Mouse (Mus musculus) hindbrain, embryonic 11.5 days (tissue): ENCODE measurements around the gene Rara. TPM values are rescaled to one million over a fixed set of nuclear protein-coding genes. Genes with fewer than 3 reads are reported as not detected.

Experiments used
- ATAC-seq: fragments of 200-750 bp; cut with Nextera tagmentation; 2 replicates; pipeline ENCODE4 v1.8.0; 2017; ENCODE audit warnings: mild to moderate bottlenecking, moderate TSS enrichment, moderate library complexity; ENCODE audit not compliant: low FRiP score
- DNase-seq: peaks from one replicate; pipeline ENCODE4 v3.0.0-alpha.2; 2015; ENCODE audit warnings: low spot score
- H3K27ac ChIP-seq: fragments of 300-500 bp; sonication (generic); 2 replicates; pipeline ENCODE4 v1.5.1; 2014; ENCODE audit warnings: mild to moderate bottlenecking, low read depth, low read length
- H3K27me3 ChIP-seq: fragments of 300-500 bp; sonication (generic); 2 replicates; pipeline ENCODE4 v1.6.1; 2014; ENCODE audit warnings: mild to moderate bottlenecking, low read length, moderate library complexity, mixed read lengths; ENCODE audit not compliant: control insufficient read depth, insufficient read depth
- H3K36me3 ChIP-seq: fragments of 300-500 bp; sonication (generic); 2 replicates; pipeline ENCODE4 v1.6.1; 2014; ENCODE audit warnings: mild to moderate bottlenecking, low read length, moderate library complexity, mixed read lengths; ENCODE audit not compliant: control insufficient read depth, insufficient read depth
- H3K4me1 ChIP-seq: fragments of 300-500 bp; sonication (generic); replicated peaks from 2 replicates; pipeline ENCODE4 v1.6.1; 2014; ENCODE audit warnings: low read length, mixed read lengths; ENCODE audit not compliant: control insufficient read depth, insufficient read depth
- H3K4me2 ChIP-seq: fragments of 300-500 bp; sonication (generic); replicated peaks from 2 replicates; pipeline ENCODE4 v1.6.1; 2014; ENCODE audit warnings: mild to moderate bottlenecking, low read depth, low read length
- H3K4me3 ChIP-seq: fragments of 300-500 bp; sonication (generic); 2 replicates; pipeline ENCODE4 v1.5.1; 2014; ENCODE audit warnings: low read depth, low read length
- H3K9ac ChIP-seq: fragments of 300-500 bp; sonication (generic); 2 replicates; pipeline ENCODE4 v1.6.1; 2014; ENCODE audit warnings: low read depth, low read length
- H3K9me3 ChIP-seq: fragments of 300-500 bp; sonication (generic); 2 replicates; pipeline ENCODE4 v1.6.1; 2016; ENCODE audit warnings: low read length; ENCODE audit not compliant: control insufficient read depth
- WGBS: fragments of 180-500 bp; shearing (Covaris S2); extraction: QIAGEN DNeasy Blood & Tissue Kit; methylation state at CpG from one replicate; pipeline ENCODE4 v1.1.7; 2014; 5-methylcytosine and 5-hydroxymethylcytosine counted together
- polyA plus RNA-seq: library from polyadenylated mRNA; unstranded; fragments of >200 nt; fragmentation: Nextera tagmentation; extraction: Ambion mirVana; gene quantifications from 2 replicates; pipeline ENCODE4 v1.2.1, GENCODE M21; 2014

Rara gene
- 48.3 and 51.2 TPM in 2 replicates for polyA plus RNA-seq

GRCm38 (mm10) chr11:98927438-98928076, at the start of gene Rara:
Gene Rara (plus strand): TSS chr11:98927818.
- peak within 1 kb of the TSS; percentile 82 for H3K9ac ChIP-seq
- H3K9me3 ChIP-seq: no peaks in the 10 kb centered on the region
- ATAC-seq: no peak
- no peaks in the 10 kb centered on the region for H3K27me3 ChIP-seq
- whole genome bisulfite sequencing: 10% methylated on average over 21 of the region's 21 CpGs
- H3K4me3 ChIP-seq: peak within 1 kb of the TSS; percentile 53
- H3K4me2 ChIP-seq: peak within 1 kb of the TSS; percentile 82
- peak within 1 kb of the TSS; percentile 66; the same call in 1 of the 2 replicates for H3K27ac ChIP-seq
- H3K36me3 ChIP-seq: no peaks in the 10 kb centered on the region
- H3K4me1 ChIP-seq: peaks cover 41% of the 10 kb centered on the region
- DNase-seq: peak; percentile 73

- 95% methylated on average over 3 of the region's 3 CpGs for WGBS
- no peaks in the 10 kb centered on the region; the same call in 1 of the 2 replicates for H3K4me1 ChIP-seq
Observed at GRCm38 (mm10) chr11:98887703-98888102, 39.9 kb upstream of the Rara start.

GRCm38 (mm10) chr11:98889077-98889476, 38.5 kb upstream of the Rara start:
- DNase-seq: no peak
- H3K9me3 ChIP-seq: no peaks in the 10 kb centered on the region
- H3K9ac ChIP-seq: no peak overlapping the region
- H3K4me2 ChIP-seq: no peak overlapping the region
- no peaks in the 10 kb centered on the region; the same call in 1 of the 2 replicates for H3K4me1 ChIP-seq
- ATAC-seq: no peak
- H3K36me3 ChIP-seq: peaks cover 11% of the 10 kb centered on the region
- H3K27ac ChIP-seq: no peak overlapping the region
- WGBS: 95% methylated on average over 4 of the region's 4 CpGs
- H3K4me3 ChIP-seq: no peak overlapping the region
- H3K27me3 ChIP-seq: no peaks in the 10 kb centered on the region

More at GRCm38 (mm10) chr11:98887703-98888102, 39.9 kb upstream of the Rara start:
- Histone ChIP-seq H3K9ac (no peak overlapping the region), H3K4me2 (no peak overlapping the region), H3K36me3 (0 out of 2 replicates have a peak, but pooled peaks cover 5% of the 10 kb centered on the region), H3K27me3 (no peaks in the 10 kb centered on the region), H3K4me3 (no peak overlapping the region), H3K9me3 (no peaks in the 10 kb centered on the region), H3K27ac (no peak overlapping the region)
- DNase-seq: no peak
- ATAC-seq: no peak

- no peak for DNase-seq
- H3K9ac ChIP-seq: no peak overlapping the region
- H3K4me2 ChIP-seq: no peak overlapping the region
- ATAC-seq: no peak
- no peak overlapping the region for H3K4me3 ChIP-seq
- WGBS: 94% methylated on average over 5 of the region's 5 CpGs
- no peaks in the 10 kb centered on the region for H3K9me3 ChIP-seq
- H3K4me1 ChIP-seq: no peaks in the 10 kb centered on the region; the same call in 1 of the 2 replicates
- peaks cover 11% of the 10 kb centered on the region for H3K36me3 ChIP-seq
- no peaks in the 10 kb centered on the region for H3K27me3 ChIP-seq
- no peak overlapping the region for H3K27ac ChIP-seq
Observed at GRCm38 (mm10) chr11:98889977-98890376, 37.6 kb upstream of the Rara start.

GRCm38 (mm10) chr11:98892426-98892825, 35.2 kb upstream of the Rara start:
- H3K4me3 ChIP-seq: no peak overlapping the region
- peaks cover 16% of the 10 kb centered on the region for H3K36me3 ChIP-seq
- ATAC-seq (no peak), DNase-seq (no peak)
- no peaks in the 10 kb centered on the region for H3K9me3 ChIP-seq
- 64% methylated on average over 5 of the region's 5 CpGs for WGBS
- H3K4me1 ChIP-seq: no peaks in the 10 kb centered on the region; the same call in 1 of the 2 replicates
- no peak overlapping the region for H3K9ac ChIP-seq
- H3K4me2 ChIP-seq: no peak overlapping the region
- H3K27ac ChIP-seq: no peak overlapping the region
- H3K27me3 ChIP-seq: no peaks in the 10 kb centered on the region

- Histone ChIP-seq H3K4me1 (peaks cover 6% of the 10 kb centered on the region; the same call in 1 of the 2 replicates), H3K36me3 (peaks cover 13% of the 10 kb centered on the region), H3K4me3 (no peak overlapping the region), H3K9me3 (no peaks in the 10 kb centered on the region), H3K27me3 (no peaks in the 10 kb centered on the region), H3K4me2 (no peak overlapping the region), H3K27ac (no peak overlapping the region), H3K9ac (no peak overlapping the region)
- ATAC-seq (no peak), DNase-seq (no peak)
- 87% methylated on average over 12 of the region's 12 CpGs for WGBS
Observed at GRCm38 (mm10) chr11:98900529-98901125, 27.0 kb upstream of the Rara start.

GRCm38 (mm10) chr11:98902621-98903245, 24.9 kb upstream of the Rara start:
- Histone ChIP-seq H3K27ac (peak overlapping the region; percentile 8; the same call in 1 of the 2 replicates), H3K36me3 (peaks cover 9% of the 10 kb centered on the region), H3K4me3 (no peak overlapping the region), H3K9me3 (no peaks in the 10 kb centered on the region), H3K9ac (0 out of 2 replicates have a peak overlapping the region, but pooled peaks have one; percentile 15), H3K27me3 (no peaks in the 10 kb centered on the region), H3K4me2 (0 out of 2 replicates have a peak overlapping the region, but pooled peaks have one; percentile 7), H3K4me1 (peaks cover 6% of the 10 kb centered on the region; the same call in 1 of the 2 replicates)
- ATAC-seq (no peak), DNase-seq (peak; percentile 47)
- WGBS: 5% methylated on average over 10 of the region's 10 CpGs

GRCm38 (mm10) chr11:98904577-98904976, 23.0 kb upstream of the Rara start:
- H3K27me3 ChIP-seq: no peaks in the 10 kb centered on the region
- WGBS: 87% methylated on average over 2 of the region's 2 CpGs
- peak overlapping the region; percentile 24; the same call in 1 of the 2 replicates for H3K27ac ChIP-seq
- H3K4me3 ChIP-seq: no peak overlapping the region
- H3K4me2 ChIP-seq: no peak overlapping the region
- ATAC-seq: no peak
- no peak overlapping the region for H3K9ac ChIP-seq
- H3K4me1 ChIP-seq: peaks cover 10% of the 10 kb centered on the region; the same call in 1 of the 2 replicates
- DNase-seq: no peak
- H3K36me3 ChIP-seq: peaks cover 3% of the 10 kb centered on the region; the same call in 1 of the 2 replicates
- H3K9me3 ChIP-seq: no peaks in the 10 kb centered on the region
